Mouse (Mus musculus) embryonic facial prominence, embryonic 15.5 days (tissue): ENCODE measurements around the gene Dcx. TPM values are rescaled to one million over a fixed set of nuclear protein-coding genes. Genes with fewer than 3 reads are reported as not detected.
A peak's percentile ranks its signal among the peaks of the same experiment; 100 is the strongest.

Experiments
- ATAC-seq: fragments of 200-750 bp; cut with Nextera tagmentation; 2 replicates; pipeline ENCODE4 v1.8.0; 2017; ENCODE audit warnings: low read depth, moderate TSS enrichment; ENCODE audit not compliant: insufficient number of reproducible peaks, low FRiP score, low TSS enrichment
- H3K27ac ChIP-seq: fragments of 300-500 bp; sonication (generic); replicated peaks from 2 replicates; pipeline ENCODE4 v1.5.1; 2015; ENCODE audit warnings: mild to moderate bottlenecking, inconsistent platforms
- H3K27me3 ChIP-seq: fragments of 300-500 bp; sonication (generic); 2 replicates; pipeline ENCODE4 v1.6.1; 2015; ENCODE audit warnings: inconsistent platforms
- H3K36me3 ChIP-seq: fragments of 300-500 bp; sonication (generic); 2 replicates; pipeline ENCODE4 v1.6.1; 2015; ENCODE audit warnings: mild to moderate bottlenecking, inconsistent platforms
- H3K4me1 ChIP-seq: fragments of 300-500 bp; sonication (generic); 2 replicates; pipeline ENCODE4 v1.6.1; 2015; ENCODE audit warnings: inconsistent platforms
- H3K4me2 ChIP-seq: fragments of 300-500 bp; sonication (generic); replicated peaks from 2 replicates; pipeline ENCODE4 v1.6.1; 2015; ENCODE audit warnings: mild to moderate bottlenecking, inconsistent platforms
- H3K4me3 ChIP-seq: fragments of 300-500 bp; sonication (generic); replicated peaks from 2 replicates; pipeline ENCODE4 v1.5.1; 2015; ENCODE audit warnings: mild to moderate bottlenecking, inconsistent platforms
- H3K9ac ChIP-seq: fragments of 300-500 bp; sonication (generic); 2 replicates; pipeline ENCODE4 v1.6.1; 2015; ENCODE audit warnings: inconsistent platforms
- H3K9me3 ChIP-seq: fragments of 300-500 bp; sonication (generic); replicated peaks from 2 replicates; pipeline ENCODE4 v1.6.1; 2016; ENCODE audit warnings: inconsistent platforms
- WGBS: fragments of 180-500 bp; shearing (Covaris S2); methylation state at CpG from one replicate; pipeline ENCODE4 v1.1.7; 2015; 5-methylcytosine and 5-hydroxymethylcytosine counted together
- polyA plus RNA-seq: library from polyadenylated mRNA; unstranded; fragments of >200 nt; fragmentation: Nextera tagmentation; extraction: Ambion mirVana; gene quantifications from 2 replicates; pipeline ENCODE4 v1.2.1, GENCODE M21; 2015

Dcx gene
- polyA plus RNA-seq, 1 experiment from 2014 or later: 12.2 TPM

- no peak overlapping the region for H3K27ac ChIP-seq
- WGBS: 50% methylated on average over 3 of the region's 3 CpGs
Measured at GRCm38 (mm10) chrX:143893180-143893579, 39.9 kb downstream of the Dcx start.

DNA sequence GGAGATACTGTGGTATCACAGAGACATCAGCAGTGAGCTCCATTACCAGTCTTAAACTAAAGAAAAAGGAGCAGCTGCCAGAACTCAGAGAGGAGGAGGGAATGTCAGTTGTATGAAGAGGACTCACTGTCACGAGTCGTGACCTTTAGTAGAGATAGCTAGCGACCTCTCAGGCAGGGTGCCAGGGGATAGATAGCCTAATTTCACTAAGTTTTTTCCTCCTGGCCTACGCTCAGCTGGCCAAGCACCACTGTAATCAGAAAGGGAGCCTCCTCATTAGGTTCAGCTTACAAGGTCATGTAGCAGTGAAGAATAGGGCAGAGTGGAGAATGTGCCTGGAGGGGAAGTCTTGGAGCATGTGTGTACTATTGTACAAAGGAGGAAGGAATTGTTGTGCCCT is 47.3 kb downstream of the Dcx start:
- no peaks in the 10 kb centered on the region for H3K9me3 ChIP-seq
- H3K4me1 ChIP-seq: no peaks in the 10 kb centered on the region
- WGBS: 48% methylated on average over 4 of the region's 4 CpGs
- no peak overlapping the region for H3K4me2 ChIP-seq
- H3K9ac ChIP-seq: no peak overlapping the region
- H3K27me3 ChIP-seq: no peaks in the 10 kb centered on the region
- H3K4me3 ChIP-seq: no peak overlapping the region
- no peak overlapping the region for H3K27ac ChIP-seq
- no peak for ATAC-seq
- H3K36me3 ChIP-seq: no peaks in the 10 kb centered on the region

More at GRCm38 (mm10) chrX:143893180-143893579, 39.9 kb downstream of the Dcx start:
- H3K9ac ChIP-seq: no peak overlapping the region
- H3K4me3 ChIP-seq: no peak overlapping the region
- no peak for ATAC-seq
- H3K4me1 ChIP-seq: no peaks in the 10 kb centered on the region
- no peaks in the 10 kb centered on the region for H3K27me3 ChIP-seq
- H3K36me3 ChIP-seq: no peaks in the 10 kb centered on the region
- no peak overlapping the region for H3K4me2 ChIP-seq
- no peaks in the 10 kb centered on the region for H3K9me3 ChIP-seq

DNA sequence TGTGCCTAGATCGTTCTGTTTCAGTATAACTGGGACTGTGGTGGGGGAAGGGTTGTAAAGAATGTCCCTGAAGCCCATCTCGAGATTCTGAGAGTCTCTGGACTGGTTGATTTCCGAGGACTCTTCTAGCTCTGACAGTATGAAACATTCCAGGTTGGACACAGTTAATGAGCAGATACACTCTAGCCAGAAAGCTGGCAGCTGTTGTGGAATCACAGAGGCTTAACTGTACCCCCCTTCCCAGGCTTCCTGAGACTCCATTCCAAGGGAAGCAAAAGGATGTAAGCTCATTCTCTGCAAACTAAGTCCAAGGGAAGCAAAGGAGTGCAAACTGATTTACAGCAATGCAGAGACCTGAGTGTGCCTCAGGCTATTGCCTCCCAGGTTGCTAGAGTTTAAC is 48.2 kb downstream of the Dcx start:
- Histone ChIP-seq H3K27me3 (no peaks in the 10 kb centered on the region), H3K4me2 (no peak overlapping the region), H3K4me1 (no peaks in the 10 kb centered on the region), H3K27ac (peak overlapping the region; percentile 44; the same call in 1 of the 2 replicates), H3K9ac (no peak overlapping the region), H3K9me3 (no peaks in the 10 kb centered on the region), H3K36me3 (no peaks in the 10 kb centered on the region), H3K4me3 (no peak overlapping the region)
- no peak for ATAC-seq
- WGBS: 20% methylated on average over 3 of the region's 3 CpGs

- Histone ChIP-seq H3K9me3 (no peaks in the 10 kb centered on the region), H3K27me3 (no peaks in the 10 kb centered on the region), H3K4me3 (no peak overlapping the region), H3K27ac (peak overlapping the region; percentile 44; the same call in 1 of the 2 replicates), H3K9ac (no peak overlapping the region), H3K4me1 (no peaks in the 10 kb centered on the region), H3K36me3 (no peaks in the 10 kb centered on the region), H3K4me2 (no peak overlapping the region)
- no peak for ATAC-seq
- WGBS: 56% methylated on average over 6 of the region's 6 CpGs
Measured at GRCm38 (mm10) chrX:143884299-143884698, 48.8 kb downstream of the Dcx start.

DNA sequence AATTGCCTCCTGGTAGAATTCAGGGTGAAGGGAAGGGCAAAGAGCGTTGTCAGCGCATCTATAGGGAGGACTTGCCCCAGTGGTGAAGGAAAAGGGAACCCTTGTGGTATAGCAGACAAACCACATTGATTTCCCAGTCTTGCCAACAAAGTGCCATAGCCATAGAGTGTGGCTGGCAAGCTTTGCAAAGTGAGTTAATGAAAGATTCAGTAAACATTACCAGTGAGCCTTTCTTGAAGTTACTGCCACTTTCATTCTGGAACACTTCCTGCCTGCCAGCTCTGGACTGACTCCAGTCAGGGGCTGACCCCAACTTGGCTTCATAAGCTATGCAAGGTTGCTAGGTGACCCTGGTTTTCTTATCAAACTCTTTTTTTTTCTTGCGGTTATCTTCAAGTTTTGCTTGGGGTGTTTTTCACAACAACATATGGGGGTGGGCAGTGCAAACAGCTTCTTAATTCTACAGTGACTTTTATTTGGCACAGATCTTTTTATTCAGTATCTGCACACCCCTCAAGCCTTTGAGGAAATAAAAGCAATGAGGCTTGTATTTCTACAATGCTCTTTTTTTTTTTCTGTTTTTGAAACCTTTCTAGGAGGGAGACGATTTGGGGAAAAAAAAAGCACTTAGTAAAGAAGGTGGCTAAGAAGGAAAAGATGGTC is 51.2 kb downstream of the Dcx start:
- Histone ChIP-seq H3K4me3 (no peak overlapping the region), H3K4me2 (no peak overlapping the region), H3K36me3 (no peaks in the 10 kb centered on the region), H3K27me3 (no peaks in the 10 kb centered on the region), H3K9ac (no peak overlapping the region), H3K27ac (no peak overlapping the region), H3K9me3 (no peaks in the 10 kb centered on the region), H3K4me1 (no peaks in the 10 kb centered on the region)
- ATAC-seq: no peak
- 68% methylated on average over 4 of the region's 4 CpGs for WGBS

DNA sequence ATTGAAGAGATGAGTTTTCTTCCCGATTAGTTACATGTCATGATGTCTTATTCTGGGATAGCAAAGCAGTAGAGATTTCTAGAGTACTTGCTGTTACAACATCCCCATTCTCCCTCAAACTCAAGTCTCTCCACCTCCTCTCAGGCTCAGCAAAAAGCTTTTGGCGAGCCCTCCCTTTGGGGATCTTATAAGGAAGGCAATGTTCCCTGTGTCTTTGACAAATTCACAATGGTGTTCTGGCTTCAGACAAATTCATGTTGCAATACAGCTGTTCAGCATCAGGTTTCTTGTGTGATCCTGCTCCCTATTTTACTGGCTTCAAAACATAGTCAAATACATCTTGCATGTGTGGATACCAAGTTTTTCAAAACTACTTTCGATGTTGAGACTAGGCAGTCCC is 53.5 kb downstream of the Dcx start:
- Histone ChIP-seq H3K4me3 (no peak overlapping the region), H3K27ac (no peak overlapping the region), H3K4me1 (no peaks in the 10 kb centered on the region), H3K4me2 (no peak overlapping the region), H3K27me3 (no peaks in the 10 kb centered on the region), H3K9ac (no peak overlapping the region), H3K36me3 (no peaks in the 10 kb centered on the region), H3K9me3 (no peaks in the 10 kb centered on the region)
- no peak for ATAC-seq
- 75% methylated on average over 3 of the region's 3 CpGs for WGBS

DNA sequence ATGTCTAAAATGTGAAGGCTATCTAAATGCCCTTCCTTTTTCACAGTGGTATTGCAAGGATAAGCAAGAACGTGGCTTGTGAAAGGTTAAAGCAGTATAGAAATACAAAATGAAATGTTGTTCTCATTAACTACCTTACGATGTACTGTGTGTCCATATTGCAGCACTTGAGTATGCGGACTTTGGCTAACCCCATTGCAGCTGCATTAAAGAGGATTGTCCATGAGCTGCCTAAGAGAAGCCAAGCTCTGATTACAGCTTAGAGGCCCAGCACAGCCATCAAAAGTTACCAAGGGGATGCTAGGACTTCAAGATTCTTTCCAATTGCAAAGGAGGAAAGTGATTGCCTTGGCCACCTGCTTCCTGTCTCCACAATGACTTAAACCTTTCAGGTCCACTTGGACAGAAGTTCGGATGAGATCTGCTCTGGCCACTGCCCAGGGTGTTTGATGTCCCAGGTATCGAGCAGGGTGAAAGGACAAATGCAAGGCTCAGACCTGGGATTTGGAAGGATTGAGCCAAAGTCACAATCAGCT is 65.9 kb downstream of the Dcx start:
- WGBS: 68% methylated on average over 5 of the region's 5 CpGs

DNA sequence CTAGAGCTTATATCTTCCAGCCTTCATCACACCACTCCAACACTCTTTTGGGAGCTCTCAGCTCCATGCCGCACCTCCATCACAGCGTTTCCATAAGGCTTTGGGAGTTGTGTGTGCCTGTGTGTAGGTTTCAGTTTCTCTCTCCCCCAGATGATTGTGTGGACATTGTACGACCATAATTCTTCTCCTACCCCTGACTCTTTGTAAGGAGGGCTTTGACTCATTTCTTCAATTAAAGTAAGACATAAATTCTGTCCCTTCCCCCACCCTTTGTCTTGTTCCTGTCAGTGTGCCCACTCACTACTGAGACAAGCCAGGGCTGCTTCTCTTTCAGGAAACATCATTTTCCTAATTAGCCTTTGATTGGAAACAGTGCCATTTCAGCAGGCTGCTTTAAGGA is 81.8 kb downstream of the Dcx start:
- H3K9me3 ChIP-seq: no peaks in the 10 kb centered on the region
- H3K9ac ChIP-seq: no peak overlapping the region
- no peak for ATAC-seq

More for the DNA sequence above, 65.9 kb downstream of the Dcx start:
- Histone ChIP-seq H3K9ac (no peak overlapping the region), H3K4me3 (no peak overlapping the region), H3K27me3 (0 out of 2 replicates have a peak, but pooled peaks cover 4% of the 10 kb centered on the region), H3K4me1 (no peaks in the 10 kb centered on the region), H3K4me2 (no peak overlapping the region), H3K36me3 (no peaks in the 10 kb centered on the region), H3K9me3 (no peaks in the 10 kb centered on the region), H3K27ac (no peak overlapping the region)
- ATAC-seq: no peak

DNA sequence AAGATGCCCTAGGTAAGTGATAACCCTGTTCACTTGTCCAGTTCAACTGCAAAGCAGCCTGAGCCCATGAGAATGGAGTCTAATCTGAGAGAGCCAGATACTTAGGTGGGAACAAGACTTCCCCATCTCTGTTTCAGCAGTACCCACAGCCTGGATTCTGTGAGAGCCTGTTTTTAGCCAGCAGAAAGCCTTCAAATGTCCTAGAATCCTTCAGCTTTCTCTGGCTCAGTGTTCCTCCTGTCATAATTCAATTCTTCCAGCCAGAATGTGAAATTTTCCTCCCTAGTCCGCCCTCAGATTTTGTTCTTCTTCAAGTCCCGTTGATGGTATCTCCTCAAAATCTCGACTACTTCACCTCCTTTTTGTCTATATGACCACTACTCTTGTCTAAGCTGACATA is 83.1 kb downstream of the Dcx start:
- Histone ChIP-seq H3K36me3 (no peaks in the 10 kb centered on the region), H3K4me1 (no peaks in the 10 kb centered on the region), H3K9me3 (no peaks in the 10 kb centered on the region), H3K27me3 (peaks cover 2% of the 10 kb centered on the region; the same call in 1 of the 2 replicates), H3K4me3 (no peak overlapping the region), H3K4me2 (no peak overlapping the region), H3K9ac (no peak overlapping the region), H3K27ac (no peak overlapping the region)
- WGBS: 76% methylated on average over 3 of the region's 3 CpGs
- ATAC-seq: no peak

More for the DNA sequence above, 81.8 kb downstream of the Dcx start:
- Histone ChIP-seq H3K4me1 (no peaks in the 10 kb centered on the region), H3K36me3 (no peaks in the 10 kb centered on the region), H3K4me3 (no peak overlapping the region), H3K4me2 (no peak overlapping the region), H3K27me3 (peaks cover 2% of the 10 kb centered on the region; the same call in 1 of the 2 replicates), H3K27ac (no peak overlapping the region)
- WGBS: 69% methylated on average over 3 of the region's 3 CpGs

GRCm38 (mm10) chrX:143846637-143847036 is 86.5 kb downstream of the Dcx start:
- H3K27ac ChIP-seq: no peak overlapping the region
- 70% methylated on average over 3 of the region's 3 CpGs for WGBS
- no peaks in the 10 kb centered on the region for H3K4me1 ChIP-seq
- H3K4me3 ChIP-seq: no peak overlapping the region
- H3K9ac ChIP-seq: no peak overlapping the region
- no peaks in the 10 kb centered on the region for H3K9me3 ChIP-seq
- no peak overlapping the region for H3K4me2 ChIP-seq
- ATAC-seq: no peak
- H3K36me3 ChIP-seq: no peaks in the 10 kb centered on the region
- H3K27me3 ChIP-seq: no peaks in the 10 kb centered on the region; the same call in 1 of the 2 replicates

DNA sequence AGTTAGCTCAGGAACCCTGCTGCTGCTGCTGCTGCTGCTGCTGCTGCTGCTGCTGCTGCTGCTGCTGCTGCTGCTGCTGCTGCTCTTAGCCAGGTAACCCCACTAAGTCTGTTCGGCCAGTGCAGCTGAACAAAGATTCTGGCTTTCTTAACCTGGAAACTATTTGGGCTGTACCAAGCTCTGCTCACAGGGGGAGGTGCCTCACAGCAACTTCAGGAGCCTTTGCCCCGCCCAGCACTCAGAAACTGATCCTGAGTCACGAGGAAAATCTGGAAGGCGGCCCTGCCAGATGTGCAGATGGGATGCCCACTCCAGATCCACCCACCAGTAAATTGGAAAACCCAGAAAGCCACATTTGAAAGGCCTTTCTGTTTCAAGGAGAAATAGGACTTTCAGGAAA is 105.9 kb downstream of the Dcx start, which contains the start of gene Capn6:
TSS of gene Capn6 (minus strand) at position 203 of the 400 bp plus-strand sequence.
- H3K36me3 ChIP-seq: no peaks in the 10 kb centered on the region
- peak; percentile 87 for ATAC-seq
- H3K9me3 ChIP-seq: no peaks in the 10 kb centered on the region
- 28% methylated on average over 4 of the region's 4 CpGs for WGBS
- peak within 1 kb of the TSS; percentile 65 for H3K27ac ChIP-seq
- H3K27me3 ChIP-seq: no peaks in the 10 kb centered on the region
- H3K4me3 ChIP-seq: peak within 1 kb of the TSS; percentile 43
- 0 out of 2 replicates have a peak within 1 kb of the TSS, but pooled peaks have one; percentile 12 for H3K9ac ChIP-seq
- peak within 1 kb of the TSS; percentile 40 for H3K4me2 ChIP-seq
- no peaks in the 10 kb centered on the region for H3K4me1 ChIP-seq
